Mouse (Mus musculus): ENCODE results near the gene Trpm4.

DNA sequence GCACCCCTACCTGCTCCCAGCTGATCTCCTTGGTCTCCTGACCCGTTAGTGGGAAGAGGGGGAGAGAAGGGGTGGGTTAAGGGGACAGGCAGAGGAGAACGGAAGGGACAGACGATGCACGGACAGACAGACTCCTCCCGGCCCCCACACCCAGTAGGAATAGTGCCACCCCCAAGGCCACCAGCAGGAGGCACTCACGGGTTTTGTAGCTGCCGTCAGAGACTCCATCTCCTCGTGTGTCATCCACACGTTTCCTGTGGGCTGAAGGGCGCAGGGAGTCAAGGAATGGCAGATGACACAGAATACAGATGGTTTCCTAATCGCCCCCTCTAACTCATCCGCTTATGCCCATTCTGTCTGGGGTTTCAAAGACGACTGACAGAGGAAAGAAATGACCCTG lies 10.0 kb upstream of the Trpm4 start:
- TF ChIP-seq FLI1 (IDR thresholded peaks at IDR 0.05; ENCODE audit: low read length) (no peak), GATA1 (IDR thresholded peaks at IDR 0.05; ENCODE audit: borderline replicate concordance, low read length) (no peak)

All from megakaryocyte, embryonic 14.5 days (primary cell).